Mouse (Mus musculus) megakaryocyte, embryonic 14.5 days (primary cell): ENCODE data around the gene Fabp6. TPM values are rescaled to one million over a fixed set of nuclear protein-coding genes. Genes with fewer than 3 reads are reported as not detected.

ENCODE experiments used
- H3K27me3 ChIP-seq: replicated peaks from 2 replicates; pipeline ENCODE3; 2012; ENCODE audit warnings: inconsistent platforms
- H3K36me3 ChIP-seq: replicated peaks from 2 replicates; pipeline ENCODE3; 2012; ENCODE audit warnings: low read length, inconsistent platforms, mixed read lengths
- H3K4me1 ChIP-seq: 2 replicates; pipeline ENCODE4 v1.6.1; 2012; ENCODE audit warnings: inconsistent platforms
- H3K4me3 ChIP-seq: replicated peaks from 2 replicates; pipeline ENCODE3; 2012; ENCODE audit warnings: moderate library complexity, mild to moderate bottlenecking, inconsistent platforms
- H3K9me3 ChIP-seq: 2 replicates; pipeline ENCODE4 v1.6.1; 2012; ENCODE audit warnings: inconsistent platforms
- FLI1 ChIP-seq: IDR thresholded peaks from 2 replicates; pipeline ENCODE4 v1.6.1; 2012; ENCODE audit warnings: low read length, inconsistent platforms, mixed read lengths
- GATA1 ChIP-seq: IDR thresholded peaks from 3 replicates; pipeline ENCODE4 v1.6.1; 2012; ENCODE audit warnings: mixed read lengths, low read length, inconsistent platforms, borderline replicate concordance
- polyA plus RNA-seq: library from polyadenylated mRNA; stranded (reverse); fragments of >175 nt; gene quantifications from 2 replicates; pipeline ENCODE4 v1.2.3, GENCODE M21; 2012; ENCODE audit warnings: low replicate concordance; ENCODE audit not compliant: insufficient read depth

The Fabp6 gene
- polyA plus RNA-seq, 1 experiment, result not detected

GRCm38 (mm10) chr11:43604891-43605290, 3.6 kb upstream of the Fabp6 start:
- Histone ChIP-seq H3K9me3 (no peaks in the 10 kb centered on the region), H3K36me3 (no peaks in the 10 kb centered on the region), H3K27me3 (no peaks in the 10 kb centered on the region), H3K4me1 (peaks cover 27% of the 10 kb centered on the region), H3K4me3 (peak overlapping the region; percentile 3)
- no peak for TF ChIP-seq FLI1
- no peak for TF ChIP-seq GATA1

GRCm38 (mm10) chr11:43604207-43604606, 2.9 kb upstream of the Fabp6 start:
- Histone ChIP-seq H3K4me3 (no peak overlapping the region), H3K4me1 (peaks cover 28% of the 10 kb centered on the region), H3K36me3 (no peaks in the 10 kb centered on the region), H3K27me3 (no peaks in the 10 kb centered on the region), H3K9me3 (no peaks in the 10 kb centered on the region)
- TF ChIP-seq GATA1, result no peak
- TF ChIP-seq FLI1, result no peak

- H3K4me1 ChIP-seq, result peaks cover 57% of the 10 kb centered on the region
- no peak overlapping the region for H3K4me3 ChIP-seq
- H3K27me3 ChIP-seq, result no peaks in the 10 kb centered on the region
- TF ChIP-seq FLI1 (no peak), GATA1 (no peak)
- H3K36me3 ChIP-seq, result peaks cover 54% of the 10 kb centered on the region
- H3K9me3 ChIP-seq, result no peaks in the 10 kb centered on the region
These were observed 11.7 kb downstream of the Fabp6 start for GRCm38 (mm10) chr11:43589530-43590072.

- Histone ChIP-seq H3K9me3 (no peaks in the 10 kb centered on the region), H3K36me3 (peaks cover 72% of the 10 kb centered on the region), H3K27me3 (no peaks in the 10 kb centered on the region), H3K4me1 (peaks cover 45% of the 10 kb centered on the region), H3K4me3 (no peak within 1 kb of the TSS)
- TF ChIP-seq GATA1 (no peak), FLI1 (no peak)
These were observed 14.8 kb downstream of the Fabp6 start, which contains the start of gene 4933415A04Rik for GRCm38 (mm10) chr11:43586324-43587090. TSS of gene 4933415A04Rik (plus strand) at chr11:43587040.

- Histone ChIP-seq H3K36me3 (peaks cover 81% of the 10 kb centered on the region), H3K9me3 (no peaks in the 10 kb centered on the region), H3K4me1 (peaks cover 39% of the 10 kb centered on the region), H3K4me3 (no peak overlapping the region), H3K27me3 (no peaks in the 10 kb centered on the region)
- TF ChIP-seq FLI1 (no peak), GATA1 (no peak)
These were observed 15.9 kb downstream of the Fabp6 start for GRCm38 (mm10) chr11:43585211-43586005.

- no peaks in the 10 kb centered on the region for H3K9me3 ChIP-seq
- no peaks in the 10 kb centered on the region for H3K27me3 ChIP-seq
- no peak for TF ChIP-seq FLI1
- no peak for TF ChIP-seq GATA1
- peaks cover 50% of the 10 kb centered on the region for H3K4me1 ChIP-seq
- H3K36me3 ChIP-seq, result peaks cover 52% of the 10 kb centered on the region
- no peak overlapping the region for H3K4me3 ChIP-seq
These were observed 23.4 kb downstream of the Fabp6 start for GRCm38 (mm10) chr11:43577713-43578478.

- H3K4me3 ChIP-seq, result peak overlapping the region; percentile 87
- H3K9me3 ChIP-seq, result no peaks in the 10 kb centered on the region
- TF ChIP-seq GATA1 (no peak), FLI1 (no peak)
- peaks cover 73% of the 10 kb centered on the region for H3K4me1 ChIP-seq
- peaks cover 44% of the 10 kb centered on the region for H3K36me3 ChIP-seq
- H3K27me3 ChIP-seq, result no peaks in the 10 kb centered on the region
These were observed 25.8 kb downstream of the Fabp6 start for GRCm38 (mm10) chr11:43575376-43576151.

GRCm38 (mm10) chr11:43575061-43575375, 26.3 kb downstream of the Fabp6 start:
- no peak for TF ChIP-seq GATA1
- H3K9me3 ChIP-seq, result no peaks in the 10 kb centered on the region
- H3K4me1 ChIP-seq, result peaks cover 79% of the 10 kb centered on the region
- H3K4me3 ChIP-seq, result peak overlapping the region; percentile 87
- peaks cover 40% of the 10 kb centered on the region for H3K36me3 ChIP-seq
- H3K27me3 ChIP-seq, result no peaks in the 10 kb centered on the region

- Histone ChIP-seq H3K36me3 (peaks cover 45% of the 10 kb centered on the region), H3K27me3 (no peaks in the 10 kb centered on the region), H3K9me3 (no peaks in the 10 kb centered on the region), H3K4me3 (peak overlapping the region; percentile 83), H3K4me1 (peaks cover 97% of the 10 kb centered on the region)
- TF ChIP-seq GATA1 (no peak), FLI1 (no peak)
These were observed 31.7 kb downstream of the Fabp6 start for GRCm38 (mm10) chr11:43569595-43569994.
